Mouse (Mus musculus) cortical plate, adult 2 months (tissue): ENCODE measurements around the gene Itgb3.

ENCODE experiments used
- CTCF ChIP-seq: fragments of 200-500 bp; IDR thresholded peaks from 2 replicates; pipeline ENCODE4 v1.5.1; 2011; ENCODE audit warnings: mild to moderate bottlenecking, control low read depth, low read length; ENCODE audit not compliant: insufficient read depth; ENCODE audit errors: extremely low read depth
- POLR2A ChIP-seq: fragments of 200-500 bp; IDR thresholded peaks from 2 replicates; pipeline ENCODE4 v1.6.1; 2011; ENCODE audit warnings: mild to moderate bottlenecking, low read length, control low read depth; ENCODE audit not compliant: insufficient read depth; ENCODE audit errors: extremely low read depth

DNA sequence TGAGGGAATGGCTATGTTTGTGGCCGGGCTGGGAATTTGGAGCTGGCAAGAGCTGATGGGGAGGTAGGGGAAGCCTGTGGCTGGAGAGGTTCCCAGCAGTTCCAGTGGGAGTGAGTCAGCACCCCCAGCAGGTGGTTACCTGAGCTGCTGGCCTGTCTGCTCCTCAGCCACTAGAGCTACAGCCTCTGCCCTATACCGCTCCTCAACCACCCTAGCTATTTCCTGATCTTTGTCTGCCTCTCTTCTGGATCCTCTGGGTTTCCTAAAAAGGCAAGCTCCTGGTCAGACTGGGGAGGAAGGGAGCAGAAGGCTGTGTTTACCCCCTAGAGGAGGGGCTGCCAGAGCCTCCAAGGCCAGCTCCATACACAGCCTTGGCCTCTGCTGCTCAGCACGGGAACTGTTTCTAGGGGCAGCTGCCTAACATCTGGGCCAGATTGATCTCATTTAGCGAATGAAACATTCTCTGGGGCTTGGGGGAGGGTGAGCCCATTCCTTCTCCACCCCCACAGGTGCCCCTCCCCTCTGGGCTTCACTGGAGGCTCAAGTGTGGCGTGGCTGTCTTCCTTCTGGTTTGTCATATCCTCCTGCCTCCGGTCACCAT lies 17.1 kb downstream of the Itgb3 start:
- TF ChIP-seq CTCF: no peak
- TF ChIP-seq POLR2A: no peak
